Mouse (Mus musculus) olfactory bulb, adult 2 months (tissue): ENCODE results near the gene Snx33. TPM values are rescaled to one million over a fixed set of nuclear protein-coding genes. Genes with fewer than 3 reads are reported as not detected.
"Not testable (repeated sequence)": the region's sequence is repeated elsewhere in the genome, so short reads cannot be mapped to it uniquely, and the experiment has no call there.

Experiments
- H3K27ac ChIP-seq: fragments of 200-500 bp; 2 replicates; pipeline ENCODE4 v1.5.1; 2012; ENCODE audit warnings: low read depth, low read length; ENCODE audit not compliant: insufficient read depth
- H3K4me1 ChIP-seq: fragments of 200-500 bp; 2 replicates; pipeline ENCODE4 v1.6.1; 2012; ENCODE audit warnings: low read length; ENCODE audit not compliant: control insufficient read depth, insufficient read depth
- H3K4me3 ChIP-seq: fragments of 200-500 bp; 2 replicates; pipeline ENCODE4 v1.5.1; 2012; ENCODE audit warnings: mild to moderate bottlenecking, low read depth, low read length, moderate library complexity; ENCODE audit not compliant: insufficient read depth
- CTCF ChIP-seq: fragments of 200-500 bp; IDR thresholded peaks from 2 replicates; pipeline ENCODE4 v1.5.1; 2012; ENCODE audit warnings: low read depth, mild to moderate bottlenecking, low read length, moderate library complexity; ENCODE audit not compliant: insufficient read depth
- POLR2A ChIP-seq: fragments of 200-500 bp; IDR thresholded peaks from 2 replicates; pipeline ENCODE4 v1.6.1; 2012; ENCODE audit warnings: mild to moderate bottlenecking, low read depth, low read length, moderate library complexity; ENCODE audit not compliant: insufficient read depth
- WGBS: fragments of 180-500 bp; shearing (Covaris S2); methylation state at CpG from one replicate; pipeline ENCODE4 v1.1.7; 2018; 5-methylcytosine and 5-hydroxymethylcytosine counted together
- polyA plus RNA-seq: library from polyadenylated mRNA; stranded (reverse); fragments of >200 nt; gene quantifications from 2 replicates; pipeline ENCODE4 v1.2.4, GENCODE M21; 2012; ENCODE audit warnings: low replicate concordance; ENCODE audit not compliant: missing spikeins, insufficient read depth, insufficient read length

Snx33 gene
- polyA plus RNA-seq, 1 experiment = not detected

GRCm38 (mm10) chr9:56917131-56917530 lies 11.0 kb downstream of the Snx33 start:
- no peak for TF ChIP-seq CTCF
- no peak for TF ChIP-seq POLR2A
- no peak overlapping the region for H3K4me3 ChIP-seq
- no peak overlapping the region for H3K27ac ChIP-seq
- H3K4me1 ChIP-seq = no peaks in the 10 kb centered on the region
- 80% methylated on average over 2 of the region's 2 CpGs for WGBS

GRCm38 (mm10) chr9:56915695-56916410 lies 12.3 kb downstream of the Snx33 start:
- no peaks in the 10 kb centered on the region for H3K4me1 ChIP-seq
- no peak overlapping the region for H3K27ac ChIP-seq
- H3K4me3 ChIP-seq = no peak overlapping the region
- 78% methylated on average over 5 of the region's 5 CpGs for WGBS
- TF ChIP-seq POLR2A (no peak), CTCF (no peak)

GRCm38 (mm10) chr9:56915116-56915515 lies 13.1 kb downstream of the Snx33 start:
- no peak for TF ChIP-seq CTCF
- TF ChIP-seq POLR2A = no peak
- Histone ChIP-seq H3K27ac (no peak overlapping the region), H3K4me3 (no peak overlapping the region), H3K4me1 (no peaks in the 10 kb centered on the region)
- 94% methylated on average over 1 of the region's 1 CpGs for WGBS

GRCm38 (mm10) chr9:56913991-56914390 lies 14.2 kb downstream of the Snx33 start:
- Histone ChIP-seq H3K4me3 (no peak overlapping the region), H3K4me1 (no peaks in the 10 kb centered on the region), H3K27ac (no peak overlapping the region)
- WGBS = 91% methylated on average over 9 of the region's 9 CpGs
- TF ChIP-seq CTCF (no peak), POLR2A (no peak)

- Histone ChIP-seq H3K27ac (no peak overlapping the region), H3K4me3 (no peak overlapping the region), H3K4me1 (0 out of 2 replicates have a peak, but pooled peaks cover 4% of the 10 kb centered on the region)
- 78% methylated on average over 1 of the region's 1 CpGs for WGBS
- no peak for TF ChIP-seq CTCF
- no peak for TF ChIP-seq POLR2A
Observed at GRCm38 (mm10) chr9:56911017-56911416, 17.2 kb downstream of the Snx33 start.

GRCm38 (mm10) chr9:56909991-56910390 lies 18.2 kb downstream of the Snx33 start:
- not testable (repeated sequence) for H3K27ac ChIP-seq, H3K4me3 ChIP-seq, H3K4me1 ChIP-seq
- WGBS = 62% methylated on average over 4 of the region's 4 CpGs

GRCm38 (mm10) chr9:56907549-56907948 lies 20.6 kb downstream of the Snx33 start:
- no peak for TF ChIP-seq POLR2A
- no peak for TF ChIP-seq CTCF
- Histone ChIP-seq H3K4me3 (no peak overlapping the region), H3K4me1 (0 out of 2 replicates have a peak, but pooled peaks cover 4% of the 10 kb centered on the region), H3K27ac (no peak overlapping the region)
- WGBS = 80% methylated on average over 9 of the region's 9 CpGs

GRCm38 (mm10) chr9:56903662-56904061 lies 24.5 kb downstream of the Snx33 start:
- Histone ChIP-seq H3K27ac (no peak overlapping the region), H3K4me1 (0 out of 2 replicates have a peak, but pooled peaks cover 4% of the 10 kb centered on the region), H3K4me3 (no peak overlapping the region)
- 84% methylated on average over 3 of the region's 3 CpGs for WGBS
- TF ChIP-seq POLR2A (no peak), CTCF (no peak)

- WGBS = 78% methylated on average over 8 of the region's 8 CpGs
- TF ChIP-seq POLR2A (no peak), CTCF (no peak)
- Histone ChIP-seq H3K4me1 (no peaks in the 10 kb centered on the region), H3K27ac (no peak overlapping the region), H3K4me3 (no peak overlapping the region)
Observed at GRCm38 (mm10) chr9:56901187-56901586, 27.0 kb downstream of the Snx33 start.
